Mouse (Mus musculus) midbrain, embryonic 15.5 days (tissue): ENCODE measurements at regions not wholly inside any gene's neighbourhood (a gene's known extent, or its start where the extent isn't known, plus 50 kb on each side); places are given as distances from the start of the nearest gene placed in this dataset.

Experiments used
- ATAC-seq: fragments of 200-750 bp; cut with Nextera tagmentation; replicated peaks from 2 replicates; pipeline ENCODE4 v1.8.0; 2017; ENCODE audit warnings: moderate TSS enrichment
- H3K27ac ChIP-seq: fragments of 300-500 bp; sonication (generic); 2 replicates; pipeline ENCODE4 v1.5.1; 2015; ENCODE audit warnings: mild to moderate bottlenecking, inconsistent platforms
- H3K27me3 ChIP-seq: fragments of 300-500 bp; sonication (generic); replicated peaks from 2 replicates; pipeline ENCODE4 v1.6.1; 2015; ENCODE audit warnings: inconsistent platforms
- H3K36me3 ChIP-seq: fragments of 300-500 bp; sonication (generic); replicated peaks from 2 replicates; pipeline ENCODE4 v1.6.1; 2015; ENCODE audit warnings: inconsistent platforms
- H3K4me1 ChIP-seq: fragments of 300-500 bp; sonication (generic); 2 replicates; pipeline ENCODE4 v1.6.1; 2015; ENCODE audit warnings: inconsistent platforms
- H3K4me2 ChIP-seq: fragments of 300-500 bp; sonication (generic); 2 replicates; pipeline ENCODE4 v1.6.1; 2015; ENCODE audit warnings: inconsistent platforms, mild to moderate bottlenecking, moderate library complexity
- H3K4me3 ChIP-seq: fragments of 300-500 bp; sonication (generic); 2 replicates; pipeline ENCODE4 v1.5.1; 2015; ENCODE audit warnings: mild to moderate bottlenecking, inconsistent platforms
- H3K9ac ChIP-seq: fragments of 300-500 bp; sonication (generic); 2 replicates; pipeline ENCODE4 v1.6.1; 2015; ENCODE audit warnings: mild to moderate bottlenecking, inconsistent platforms
- H3K9me3 ChIP-seq: fragments of 300-500 bp; sonication (generic); 2 replicates; pipeline ENCODE4 v1.6.1; 2016; ENCODE audit warnings: inconsistent platforms
- WGBS: fragments of 180-500 bp; shearing (Covaris S2); methylation state at CpG from one replicate; pipeline ENCODE4 v1.1.7; 2015; ENCODE audit warnings: mixed read lengths; 5-methylcytosine and 5-hydroxymethylcytosine counted together

GRCm38 (mm10) chr7:73654193-73654871 is 85.8 kb upstream of the Fam174b start:
- Histone ChIP-seq H3K27ac (0 out of 2 replicates have a peak overlapping the region, but pooled peaks have one; percentile 5), H3K27me3 (no peaks in the 10 kb centered on the region; the same call in 1 of the 2 replicates), H3K36me3 (no peaks in the 10 kb centered on the region), H3K4me2 (peak overlapping the region; percentile 29), H3K4me3 (no peak overlapping the region), H3K9me3 (no peaks in the 10 kb centered on the region), H3K4me1 (peaks cover 11% of the 10 kb centered on the region), H3K9ac (no peak overlapping the region)
- ATAC-seq: peak; percentile 62; the same call in 1 of the 2 replicates
- WGBS: 22% methylated on average over 12 of the region's 12 CpGs

GRCm38 (mm10) chr7:73650909-73651308 is 89.2 kb upstream of the Fam174b start:
- no peak for ATAC-seq
- Histone ChIP-seq H3K4me2 (no peak overlapping the region), H3K27ac (no peak overlapping the region), H3K4me3 (no peak overlapping the region), H3K4me1 (peaks cover 11% of the 10 kb centered on the region), H3K36me3 (no peaks in the 10 kb centered on the region), H3K27me3 (no peaks in the 10 kb centered on the region; the same call in 1 of the 2 replicates), H3K9me3 (no peaks in the 10 kb centered on the region), H3K9ac (no peak overlapping the region)
- WGBS: 93% methylated on average over 6 of the region's 6 CpGs

GRCm38 (mm10) chr7:73648010-73648409 is 92.1 kb upstream of the Fam174b start:
- H3K4me3 ChIP-seq: no peak overlapping the region
- no peaks in the 10 kb centered on the region for H3K36me3 ChIP-seq
- ATAC-seq: no peak
- no peak overlapping the region for H3K27ac ChIP-seq
- no peak overlapping the region for H3K9ac ChIP-seq
- 38% methylated on average over 4 of the region's 4 CpGs for WGBS
- H3K27me3 ChIP-seq: no peaks in the 10 kb centered on the region; the same call in 1 of the 2 replicates
- H3K4me2 ChIP-seq: no peak overlapping the region
- H3K4me1 ChIP-seq: peaks cover 2% of the 10 kb centered on the region; the same call in 1 of the 2 replicates
- no peaks in the 10 kb centered on the region for H3K9me3 ChIP-seq

- ATAC-seq: 0 out of 2 replicates have a peak, but pooled peaks have one; percentile 27
- Histone ChIP-seq H3K4me1 (peaks cover 2% of the 10 kb centered on the region; the same call in 1 of the 2 replicates), H3K4me2 (no peak overlapping the region), H3K27me3 (no peaks in the 10 kb centered on the region; the same call in 1 of the 2 replicates), H3K36me3 (no peaks in the 10 kb centered on the region), H3K4me3 (no peak overlapping the region), H3K27ac (no peak overlapping the region), H3K9me3 (no peaks in the 10 kb centered on the region), H3K9ac (no peak overlapping the region)
- 54% methylated on average over 4 of the region's 4 CpGs for WGBS
Measured at GRCm38 (mm10) chr7:73647140-73647539, 93.0 kb upstream of the Fam174b start.

- ATAC-seq: peak; percentile 20; the same call in 1 of the 2 replicates
- Histone ChIP-seq H3K9ac (no peak overlapping the region), H3K4me3 (no peak overlapping the region), H3K9me3 (no peaks in the 10 kb centered on the region), H3K27ac (no peak overlapping the region), H3K36me3 (no peaks in the 10 kb centered on the region), H3K27me3 (no peaks in the 10 kb centered on the region; the same call in 1 of the 2 replicates), H3K4me1 (peaks cover 2% of the 10 kb centered on the region; the same call in 1 of the 2 replicates), H3K4me2 (no peak overlapping the region)
- WGBS: 51% methylated on average over 5 of the region's 5 CpGs
Measured at GRCm38 (mm10) chr7:73646711-73647110, 93.4 kb upstream of the Fam174b start.

- peaks cover 2% of the 10 kb centered on the region; the same call in 1 of the 2 replicates for H3K4me1 ChIP-seq
- H3K4me3 ChIP-seq: no peak overlapping the region
- no peaks in the 10 kb centered on the region for H3K9me3 ChIP-seq
- H3K27me3 ChIP-seq: peaks cover 12% of the 10 kb centered on the region
- H3K36me3 ChIP-seq: no peaks in the 10 kb centered on the region
- peak overlapping the region; percentile 16; the same call in 1 of the 2 replicates for H3K27ac ChIP-seq
- H3K9ac ChIP-seq: no peak overlapping the region
- peak; percentile 52 for ATAC-seq
- H3K4me2 ChIP-seq: no peak overlapping the region
- WGBS: 19% methylated on average over 4 of the region's 4 CpGs
Measured at GRCm38 (mm10) chr7:73644362-73644904, 95.7 kb upstream of the Fam174b start.

GRCm38 (mm10) chr7:73643993-73644335 is 96.1 kb upstream of the Fam174b start:
- Histone ChIP-seq H3K4me2 (no peak overlapping the region), H3K27me3 (peaks cover 12% of the 10 kb centered on the region), H3K4me1 (peaks cover 6% of the 10 kb centered on the region; the same call in 1 of the 2 replicates), H3K27ac (peak overlapping the region; percentile 16; the same call in 1 of the 2 replicates), H3K4me3 (no peak overlapping the region), H3K9ac (no peak overlapping the region), H3K36me3 (no peaks in the 10 kb centered on the region), H3K9me3 (no peaks in the 10 kb centered on the region)
- WGBS: 40% methylated on average over 10 of the region's 10 CpGs
- ATAC-seq: no peak

- WGBS: 81% methylated on average over 19 of the region's 19 CpGs
- peak overlapping the region; percentile 16; the same call in 1 of the 2 replicates for H3K27ac ChIP-seq
- H3K9ac ChIP-seq: no peak overlapping the region
- H3K4me3 ChIP-seq: no peak overlapping the region
- ATAC-seq: no peak
- no peaks in the 10 kb centered on the region for H3K9me3 ChIP-seq
- peaks cover 6% of the 10 kb centered on the region; the same call in 1 of the 2 replicates for H3K4me1 ChIP-seq
- no peaks in the 10 kb centered on the region for H3K36me3 ChIP-seq
- peaks cover 12% of the 10 kb centered on the region for H3K27me3 ChIP-seq
- no peak overlapping the region for H3K4me2 ChIP-seq
Measured at GRCm38 (mm10) chr7:73643306-73643992, 96.7 kb upstream of the Fam174b start.

GRCm38 (mm10) chr7:73640194-73640593 is 98.6 kb upstream of the Chd2 start:
- Histone ChIP-seq H3K4me2 (no peak overlapping the region), H3K4me3 (no peak overlapping the region), H3K9ac (no peak overlapping the region), H3K27me3 (peaks cover 12% of the 10 kb centered on the region), H3K4me1 (peaks cover 17% of the 10 kb centered on the region), H3K27ac (no peak overlapping the region), H3K36me3 (no peaks in the 10 kb centered on the region), H3K9me3 (no peaks in the 10 kb centered on the region)
- ATAC-seq: no peak
- WGBS: 60% methylated on average over 2 of the region's 2 CpGs

GRCm38 (mm10) chr7:73637810-73638125 is 96.1 kb upstream of the Chd2 start:
- H3K27ac ChIP-seq: peak overlapping the region; percentile 28
- 11% methylated on average over 4 of the region's 4 CpGs for WGBS

GRCm38 (mm10) chr7:73637101-73637809 is 95.6 kb upstream of the Chd2 start:
- Histone ChIP-seq H3K4me2 (no peak overlapping the region), H3K4me3 (no peak overlapping the region), H3K9me3 (no peaks in the 10 kb centered on the region), H3K4me1 (peaks cover 15% of the 10 kb centered on the region), H3K27ac (peak overlapping the region; percentile 28), H3K27me3 (peaks cover 12% of the 10 kb centered on the region), H3K36me3 (no peaks in the 10 kb centered on the region), H3K9ac (no peak overlapping the region)
- 46% methylated on average over 5 of the region's 5 CpGs for WGBS
- no peak for ATAC-seq

More at GRCm38 (mm10) chr7:73637810-73638125, 96.1 kb upstream of the Chd2 start:
- Histone ChIP-seq H3K4me3 (no peak overlapping the region), H3K36me3 (no peaks in the 10 kb centered on the region), H3K9me3 (no peaks in the 10 kb centered on the region), H3K9ac (no peak overlapping the region), H3K27me3 (peaks cover 12% of the 10 kb centered on the region), H3K4me2 (no peak overlapping the region), H3K4me1 (peaks cover 15% of the 10 kb centered on the region)
- peak; percentile 85 for ATAC-seq

GRCm38 (mm10) chr7:73635422-73635821 is 93.8 kb upstream of the Chd2 start:
- Histone ChIP-seq H3K4me2 (no peak overlapping the region), H3K4me3 (no peak overlapping the region), H3K4me1 (peaks cover 19% of the 10 kb centered on the region), H3K27me3 (peaks cover 6% of the 10 kb centered on the region), H3K27ac (no peak overlapping the region), H3K9ac (no peak overlapping the region), H3K36me3 (no peaks in the 10 kb centered on the region), H3K9me3 (no peaks in the 10 kb centered on the region)
- 94% methylated on average over 9 of the region's 9 CpGs for WGBS
- ATAC-seq: no peak
